Comparison of ENCODE assay signal across 38 mouse cellular contexts in genomic region chrX:85249379-85249778, GRCm38 (mm10). TPM values are rescaled to one million over a fixed set of nuclear protein-coding genes. Genes with fewer than 3 reads are reported as not detected.
"Had no signal": no experiment of that assay in that cellular context is flagged by ENCODE, and none has a peak within 500 bp of the region (broad histone marks: within the 10 kb centered on the region; RNA-seq: fewer than 3 reads in every experiment).

Fthl17a (plus strand) TSS chrX:85249679.

- H3K27me3 ChIP-seq: embryonic facial prominence, embryonic 12.5 days; embryonic facial prominence, embryonic 13.5 days; embryonic facial prominence, embryonic 15.5 days; forebrain, embryonic 13.5 days; forebrain, embryonic 15.5 days had no signal

- H3K27ac ChIP-seq: embryonic facial prominence, embryonic 10.5 days; embryonic facial prominence, embryonic 12.5 days; embryonic facial prominence, embryonic 13.5 days; embryonic facial prominence, embryonic 15.5 days; forebrain, embryonic 10.5 days; forebrain, embryonic 12.5 days; forebrain, embryonic 13.5 days; forebrain, embryonic 15.5 days; gastrocnemius, adult 2 months; heart, adult 2 months had no signal

- H3K9me3 ChIP-seq: embryonic facial prominence, embryonic 10.5 days; embryonic facial prominence, embryonic 12.5 days; embryonic facial prominence, embryonic 13.5 days; embryonic facial prominence, embryonic 15.5 days; forebrain, embryonic 10.5 days; forebrain, embryonic 12.5 days; forebrain, embryonic 13.5 days; forebrain, embryonic 15.5 days had no signal

- DNase-seq: cerebellum, adult 8-10 months; cerebellum, adult 9-10 months; cerebellum, adult 9-11 months; cerebellum, postnatal 10 days; cerebellum, postnatal 14 days; cerebellum, postnatal 25 days; cerebellum, postnatal 36 days; embryo, embryonic 11 days; forebrain, postnatal 0 days; gastrocnemius, adult 2 months; gastrocnemius, postnatal 10 days; gastrocnemius, postnatal 14 days; gastrocnemius, postnatal 25 days; gastrocnemius, postnatal 36 days; heart, adult 11 months; heart, adult 18-20 months; heart, adult 2 months had no signal

- H3K4me1 ChIP-seq: embryonic facial prominence, embryonic 10.5 days; embryonic facial prominence, embryonic 12.5 days; embryonic facial prominence, embryonic 13.5 days; embryonic facial prominence, embryonic 15.5 days; forebrain, embryonic 10.5 days; forebrain, embryonic 12.5 days; forebrain, embryonic 13.5 days; forebrain, embryonic 15.5 days had no signal

- H3K36me3 ChIP-seq: embryonic facial prominence, embryonic 10.5 days; embryonic facial prominence, embryonic 12.5 days; embryonic facial prominence, embryonic 13.5 days; embryonic facial prominence, embryonic 15.5 days; forebrain, embryonic 10.5 days; forebrain, embryonic 12.5 days; forebrain, embryonic 15.5 days had no signal

- H3K4me3 ChIP-seq: embryonic facial prominence, embryonic 10.5 days; embryonic facial prominence, embryonic 12.5 days; embryonic facial prominence, embryonic 13.5 days; embryonic facial prominence, embryonic 15.5 days; erythroblast, embryonic 14.5 days; forebrain, embryonic 10.5 days; forebrain, embryonic 12.5 days; forebrain, embryonic 13.5 days; forebrain, embryonic 15.5 days; gastrocnemius, adult 2 months; heart, adult 2 months had no signal

RNA-seq across cellular contexts. Expression of gene Fthl17a, which starts in this region (rescaled TPM):
- total RNA-seq: common myeloid progenitor, adult 5-6 weeks; forebrain, postnatal 0 days; gastrocnemius, adult 18-20 months; gastrocnemius, adult 2 months; gastrocnemius, adult 8-10 months; gastrocnemius, postnatal 10 days; gastrocnemius, postnatal 14 days; gastrocnemius, postnatal 25 days; gastrocnemius, postnatal 36 days; gastrocnemius, postnatal 4 days; granulocyte monocyte progenitor cell, adult 5-6 weeks; heart, adult 18-20 months; heart, adult 2 months; heart, adult 8-10 months had no signal
- polyA plus RNA-seq: cortical plate, adult 2 months; embryonic facial prominence, embryonic 10.5 days; embryonic facial prominence, embryonic 11.5 days; embryonic facial prominence, embryonic 12.5 days; embryonic facial prominence, embryonic 13.5 days; embryonic facial prominence, embryonic 14.5 days; embryonic facial prominence, embryonic 15.5 days; erythroblast, embryonic 14.5 days; forebrain, embryonic 10.5 days; forebrain, embryonic 11.5 days; forebrain, embryonic 12.5 days; forebrain, embryonic 13.5 days; forebrain, embryonic 14.5 days; forebrain, embryonic 15.5 days; forebrain, embryonic 16.5 days; forebrain, postnatal 0 days; heart, adult 2 months had no signal
